Mouse (Mus musculus) monocyte, adult 5-6 weeks (primary cell): ENCODE measurements around the gene Tmed4. TPM values are rescaled to one million over a fixed set of nuclear protein-coding genes. Genes with fewer than 3 reads are reported as not detected.

Experiments used
- total RNA-seq: library from RNA; stranded (forward); fragments of 200-1000, 200-491, 200-594 nt; gene quantifications from 3 replicates; pipeline ENCODE4 v1.2.3, GENCODE M21; 2017

The Tmed4 gene
- total RNA-seq, 1 experiment from 2014 or later = 21.0 TPM

Other genes starting within 250 kb of the Tmed4 start
- 8.3 to 21.9 TPM (median 14.9 TPM) in 3 replicates for gene Camk2b, start 208.5 kb downstream of the Tmed4 start, total RNA-seq
- gene A730071L15Rik, start 74.8 kb downstream of the Tmed4 start, total RNA-seq = 0.85 to 2.3 TPM (median 1.9 TPM) in 3 replicates
- gene Nudcd3, start 74.5 kb downstream of the Tmed4 start, total RNA-seq = 28.7 to 49.9 TPM (median 29.7 TPM) in 3 replicates
- gene Npc1l1, start 44.7 kb downstream of the Tmed4 start, total RNA-seq = not detected in 3 replicates
- gene Ddx56, start 7.1 kb downstream of the Tmed4 start, total RNA-seq = 8.9 to 37.0 TPM (median 20.5 TPM) in 3 replicates
- 81.0 to 137 TPM (median 90.9 TPM) in 3 replicates for gene Ogdh, start 16.8 kb upstream of the Tmed4 start, total RNA-seq
- 11.9 to 27.0 TPM (median 16.3 TPM) in 3 replicates for gene Zmiz2, start 114.2 kb upstream of the Tmed4 start, total RNA-seq
- 917 to 1,280 TPM (median 1,115 TPM) in 3 replicates for gene Ppia, start 140.6 kb upstream of the Tmed4 start, total RNA-seq
- 31.2 to 51.6 TPM (median 37.9 TPM) in 3 replicates for gene H2afv, start 169.6 kb upstream of the Tmed4 start, total RNA-seq
- gene Purb, start 201.0 kb upstream of the Tmed4 start, total RNA-seq = 67.4 to 82.3 TPM (median 75.6 TPM) in 3 replicates
- 572 to 636 TPM (median 611 TPM) in 3 replicates for gene Myo1g, start 246.1 kb upstream of the Tmed4 start, total RNA-seq